Mouse (Mus musculus) T-cell, adult 66 days (primary cell): Measurements from ENCODE around the gene Phf11d. TPM values are rescaled to one million over a fixed set of nuclear protein-coding genes. Genes with fewer than 3 reads are reported as not detected.

Experiments
- total RNA-seq, 2 experiments: library from RNA; stranded (reverse); gene quantifications; 3 replicates in 1 of 2; 4 replicates in 1 of 2; pipeline ENCODE4 v1.2.4; 2023

Phf11d gene
- total RNA-seq: 10 to 100 TPM; 12.6 to 13.3 TPM

DNA sequence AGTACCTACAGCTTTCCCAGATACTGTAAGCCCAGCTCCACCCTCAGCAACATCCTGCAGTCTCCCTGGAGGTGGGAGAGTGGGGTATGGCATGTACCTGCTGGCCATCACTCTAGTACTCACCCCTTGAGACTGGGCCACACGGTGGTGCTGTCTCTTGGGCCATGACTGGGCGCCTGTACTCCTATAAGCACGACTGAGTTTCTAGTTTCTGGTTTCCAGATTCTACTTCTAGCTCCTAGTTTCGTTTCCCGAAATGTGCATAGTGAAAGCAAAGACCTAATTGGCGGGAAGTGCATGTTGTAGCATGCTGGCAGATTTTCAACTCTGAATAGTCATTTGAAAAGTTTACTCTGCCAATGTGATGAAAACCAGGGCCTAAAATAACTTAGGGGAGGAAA lies at the start of gene Phf11d:
Gene Phf11d, minus strand, starts transcription at position 227 of the 401 bp plus-strand sequence.

DNA sequence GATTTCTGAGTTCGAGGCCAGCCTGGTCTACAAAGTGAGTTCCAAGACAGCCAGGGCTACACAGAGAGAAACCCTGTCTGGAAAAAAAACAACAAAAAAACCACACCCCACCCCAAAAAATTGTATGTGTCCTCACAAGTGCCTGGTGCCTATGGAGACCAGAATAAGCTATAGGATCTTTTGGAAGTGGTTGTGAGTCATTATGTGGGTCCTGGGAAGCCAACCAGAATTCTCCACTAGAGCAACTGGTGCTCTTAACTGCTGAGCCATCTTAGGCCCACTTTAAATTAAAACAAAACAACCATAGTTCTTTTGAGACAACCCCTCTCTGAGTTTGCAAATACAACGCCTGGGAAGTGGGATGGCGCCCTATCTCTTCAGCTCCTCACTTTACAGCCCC lies 30.0 kb upstream of the Phf11d start, which contains the start of gene Phf11c:
Gene Phf11c, minus strand, starts transcription at position 101 of the 400 bp plus-strand sequence.

DNA sequence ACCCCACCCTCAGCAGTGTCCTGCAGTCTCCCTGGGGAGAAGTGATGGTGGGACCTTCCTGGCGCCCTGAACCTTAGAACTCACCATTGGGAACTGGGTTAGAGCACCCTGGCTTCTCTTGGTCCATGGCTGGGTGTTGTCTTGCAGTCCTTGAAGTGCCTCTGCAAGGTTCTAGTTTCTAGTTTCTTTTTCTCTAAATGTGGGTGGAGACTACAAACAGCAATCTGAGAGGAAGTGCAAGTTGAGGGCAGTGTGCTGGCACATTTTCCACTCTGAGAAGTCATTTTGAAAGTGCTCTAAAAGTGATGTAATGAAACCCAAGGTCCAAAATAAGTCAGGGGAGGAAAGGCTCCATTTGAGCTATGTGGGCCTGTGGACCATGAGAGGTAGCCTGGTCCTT lies 24.1 kb downstream of the Phf11d start, which contains the start of gene Phf11b:
Gene Phf11b, minus strand, starts transcription at position 163 of the 400 bp plus-strand sequence.

Other genes with a start within 250 kb of the Phf11d start
- not detected for gene 1700129C05Rik, start 222.6 kb downstream of the Phf11d start, total RNA-seq
- gene Gm5142, start 186.7 kb downstream of the Phf11d start, total RNA-seq: not detected
- gene Rcbtb1, start 164.3 kb downstream of the Phf11d start, total RNA-seq: 10 to 100 TPM; 95.2 to 96.2 TPM
- gene Gm6904, start 105.3 kb downstream of the Phf11d start, total RNA-seq: 1 to 10 TPM; 4.9 to 9.4 TPM
- gene Phf11a, start 67.9 kb downstream of the Phf11d start, total RNA-seq: 1 to 10 TPM; 5.6 to 7.0 TPM
- 10 to 100 TPM; 35.7 to 46.0 TPM for gene Phf11b, start 24.1 kb downstream of the Phf11d start, total RNA-seq
- 10 to 100 TPM; 17.4 to 21.0 TPM for gene Phf11c, start 29.9 kb upstream of the Phf11d start, total RNA-seq
- 10 to 100 TPM; 39.9 to 49.5 TPM for gene Setdb2, start 75.4 kb upstream of the Phf11d start, total RNA-seq
- 10 to 100 TPM; 27.3 to 35.5 TPM for gene Cab39l, start 75.5 kb upstream of the Phf11d start, total RNA-seq
- gene Cdadc1, start 232.5 kb upstream of the Phf11d start, total RNA-seq: 10 to 100 TPM; 55.6 to 58.3 TPM